Mouse (Mus musculus): ENCODE data around the gene Ptprn2. TPM values are rescaled to one million over a fixed set of nuclear protein-coding genes. Genes with fewer than 3 reads are reported as not detected.
"Not testable (repeated sequence)": the region's sequence is repeated elsewhere in the genome, so short reads cannot be mapped to it uniquely, and the experiment has no call there.

The Ptprn2 gene
- polyA plus RNA-seq, 1 experiment from 2014 or later: 6.9 TPM

GRCm38 (mm10) chr12:116567170-116567569 lies 81.7 kb downstream of the Ptprn2 start:
- no peak overlapping the region for H3K4me2 ChIP-seq (replicated peaks; ENCODE audit: low read depth, low read length)
- no peak overlapping the region for H3K4me3 ChIP-seq (ENCODE audit: low read depth, low read length)
- WGBS: 85% methylated on average over 2 of the region's 2 CpGs
- no peaks in the 10 kb centered on the region for H3K27me3 ChIP-seq (ENCODE audit: control insufficient read depth, insufficient read depth, low read length)
- DNase-seq (ENCODE audit: low spot score) (no peak), ATAC-seq (ENCODE audit: low FRiP score) (no peak)
- no peak overlapping the region for H3K27ac ChIP-seq (ENCODE audit: low read depth, low read length)
- no peaks in the 10 kb centered on the region for H3K36me3 ChIP-seq (ENCODE audit: control insufficient read depth, insufficient read depth, low read length)
- H3K4me1 ChIP-seq (replicated peaks; ENCODE audit: control insufficient read depth, insufficient read depth, low read length): no peaks in the 10 kb centered on the region
- no peaks in the 10 kb centered on the region for H3K9me3 ChIP-seq (ENCODE audit: control insufficient read depth, low read length)
- no peak overlapping the region for H3K9ac ChIP-seq (ENCODE audit: low read depth, low read length)

DNA sequence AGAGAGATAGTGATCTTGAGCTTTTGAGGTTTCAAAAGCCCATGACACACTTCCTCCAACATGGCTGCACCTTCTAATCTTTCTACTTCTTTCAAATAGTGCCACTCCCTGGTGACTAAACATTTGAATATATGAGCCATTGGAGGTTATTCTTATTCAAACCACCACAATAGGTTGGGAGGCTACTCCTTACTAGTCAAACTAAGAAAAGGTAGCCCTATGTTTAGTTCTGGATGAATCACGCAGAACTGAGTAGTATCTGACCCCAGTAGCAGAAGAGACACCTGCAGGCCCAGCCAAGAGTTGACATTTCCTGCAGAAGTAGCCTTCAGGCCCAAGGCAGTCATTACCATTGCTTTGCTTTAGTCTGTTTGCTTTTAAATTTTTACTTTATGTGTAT lies 84.0 kb downstream of the Ptprn2 start:
- Histone ChIP-seq H3K9ac (ENCODE audit: low read depth, low read length) (no peak overlapping the region), H3K9me3 (ENCODE audit: control insufficient read depth, low read length) (no peaks in the 10 kb centered on the region), H3K4me3 (ENCODE audit: low read depth, low read length) (no peak overlapping the region), H3K4me1 (replicated peaks; ENCODE audit: control insufficient read depth, insufficient read depth, low read length) (no peaks in the 10 kb centered on the region), H3K27me3 (ENCODE audit: control insufficient read depth, insufficient read depth, low read length) (no peaks in the 10 kb centered on the region), H3K36me3 (ENCODE audit: control insufficient read depth, insufficient read depth, low read length) (no peaks in the 10 kb centered on the region), H3K27ac (ENCODE audit: low read depth, low read length) (no peak overlapping the region), H3K4me2 (replicated peaks; ENCODE audit: low read depth, low read length) (no peak overlapping the region)
- WGBS: 76% methylated on average over 1 of the region's 1 CpGs
- ATAC-seq (ENCODE audit: low FRiP score): no peak
- DNase-seq (ENCODE audit: low spot score): no peak

DNA sequence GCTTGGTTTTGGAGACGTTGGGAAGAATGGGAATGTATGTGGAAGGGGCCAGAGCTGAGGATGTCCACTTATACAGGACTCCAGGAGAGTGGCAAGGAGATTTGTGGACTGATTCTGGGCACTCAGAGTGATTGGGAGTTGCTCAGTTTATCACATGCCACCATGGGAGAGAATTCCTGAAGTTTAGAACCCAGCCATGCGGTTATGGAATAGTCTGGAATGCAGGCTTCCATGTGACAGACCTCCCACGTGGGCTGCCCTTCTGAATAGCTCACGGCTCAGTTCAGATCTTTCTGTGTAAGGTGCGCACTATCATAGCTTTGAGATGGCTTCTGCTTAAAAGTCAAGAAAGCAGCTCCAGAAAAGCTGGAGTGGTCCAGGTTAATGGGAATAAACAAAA lies 88.6 kb downstream of the Ptprn2 start:
- 82% methylated on average over 5 of the region's 5 CpGs for whole genome bisulfite sequencing
- Histone ChIP-seq H3K4me1 (replicated peaks; ENCODE audit: control insufficient read depth, insufficient read depth, low read length) (no peaks in the 10 kb centered on the region), H3K36me3 (ENCODE audit: control insufficient read depth, insufficient read depth, low read length) (no peaks in the 10 kb centered on the region), H3K27me3 (ENCODE audit: control insufficient read depth, insufficient read depth, low read length) (no peaks in the 10 kb centered on the region), H3K4me2 (replicated peaks; ENCODE audit: low read depth, low read length) (no peak overlapping the region), H3K9ac (ENCODE audit: low read depth, low read length) (no peak overlapping the region), H3K4me3 (ENCODE audit: low read depth, low read length) (no peak overlapping the region), H3K27ac (ENCODE audit: low read depth, low read length) (no peak overlapping the region), H3K9me3 (ENCODE audit: control insufficient read depth, low read length) (no peaks in the 10 kb centered on the region)
- no peak for ATAC-seq (ENCODE audit: low FRiP score)
- DNase-seq (ENCODE audit: low spot score): no peak

DNA sequence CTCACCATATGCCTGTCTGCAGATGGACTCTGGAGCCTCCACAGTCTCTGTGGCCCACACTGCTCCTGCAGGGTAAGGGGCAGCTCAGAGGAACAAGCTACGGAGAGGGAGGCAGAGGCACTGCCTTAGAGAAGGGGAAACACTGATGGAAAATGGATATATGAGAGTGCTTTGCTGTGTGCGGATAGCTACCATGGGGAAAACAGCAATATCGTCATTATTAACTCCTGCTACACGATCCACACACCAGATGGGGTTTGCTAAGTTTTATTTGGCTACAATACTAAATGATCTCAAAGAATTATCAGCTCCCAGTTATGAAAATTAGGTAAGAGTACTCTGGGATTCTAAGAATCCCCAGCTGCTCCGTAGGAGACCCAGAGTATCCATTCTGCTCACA lies 89.2 kb downstream of the Ptprn2 start:
- Histone ChIP-seq H3K4me2 (replicated peaks; ENCODE audit: low read depth, low read length) (no peak overlapping the region), H3K27me3 (ENCODE audit: control insufficient read depth, insufficient read depth, low read length) (no peaks in the 10 kb centered on the region), H3K4me1 (replicated peaks; ENCODE audit: control insufficient read depth, insufficient read depth, low read length) (no peaks in the 10 kb centered on the region), H3K36me3 (ENCODE audit: control insufficient read depth, insufficient read depth, low read length) (no peaks in the 10 kb centered on the region), H3K27ac (ENCODE audit: low read depth, low read length) (no peak overlapping the region), H3K9ac (ENCODE audit: low read depth, low read length) (no peak overlapping the region), H3K4me3 (ENCODE audit: low read depth, low read length) (no peak overlapping the region), H3K9me3 (ENCODE audit: control insufficient read depth, low read length) (no peaks in the 10 kb centered on the region)
- DNase-seq (ENCODE audit: low spot score) (no peak), ATAC-seq (ENCODE audit: low FRiP score) (no peak)
- 87% methylated on average over 5 of the region's 5 CpGs for WGBS

- not testable (repeated sequence) for H3K9me3 ChIP-seq (ENCODE audit: control insufficient read depth, low read length); H3K4me2 ChIP-seq (replicated peaks; ENCODE audit: low read depth, low read length); H3K4me3 ChIP-seq (ENCODE audit: low read depth, low read length); H3K9ac ChIP-seq (ENCODE audit: low read depth, low read length); H3K27me3 ChIP-seq (ENCODE audit: control insufficient read depth, insufficient read depth, low read length); H3K36me3 ChIP-seq (ENCODE audit: control insufficient read depth, insufficient read depth, low read length); DNase-seq (ENCODE audit: low spot score); ATAC-seq (ENCODE audit: low FRiP score); H3K27ac ChIP-seq (ENCODE audit: low read depth, low read length); H3K4me1 ChIP-seq (replicated peaks; ENCODE audit: control insufficient read depth, insufficient read depth, low read length)
- WGBS: 79% methylated on average over 1 of the region's 1 CpGs
These were observed 92.4 kb downstream of the Ptprn2 start for GRCm38 (mm10) chr12:116577917-116578316.

DNA sequence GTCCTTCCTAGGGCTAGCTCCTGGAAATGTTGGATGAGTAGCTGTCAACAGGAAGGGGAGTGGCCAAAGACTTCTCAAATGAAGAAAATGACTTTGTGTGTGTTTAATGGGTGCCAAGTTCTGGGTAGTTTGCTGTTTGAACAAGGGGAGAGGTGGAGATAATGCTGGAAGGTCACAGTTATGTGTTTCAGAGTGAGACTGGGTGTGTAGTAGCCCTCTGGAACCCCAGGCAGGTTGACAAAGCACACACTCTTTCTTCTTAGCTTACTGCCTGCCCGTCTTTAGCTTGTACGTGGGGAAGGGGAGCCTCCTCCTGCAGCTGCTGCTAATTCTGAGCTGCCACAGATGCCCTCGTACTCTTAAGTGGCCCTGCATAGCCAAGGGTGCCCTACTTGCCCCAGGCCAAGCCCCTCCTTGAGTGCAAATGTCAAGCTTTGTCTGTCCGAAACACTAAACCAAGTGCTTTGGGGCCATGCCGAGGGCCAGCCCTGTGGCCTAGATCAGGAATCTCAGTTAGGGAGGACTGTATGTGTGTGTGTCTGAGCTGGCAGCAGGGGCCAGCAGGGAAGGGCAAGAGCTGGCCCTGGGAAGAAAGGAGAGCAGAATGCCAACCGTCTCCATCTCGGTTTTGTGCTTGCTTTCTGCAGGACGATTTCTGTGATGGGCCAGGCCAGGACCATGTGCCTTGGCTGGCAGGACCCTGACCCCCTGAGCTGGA lies 95.5 kb downstream of the Ptprn2 start:
- Histone ChIP-seq H3K9ac (ENCODE audit: low read depth, low read length) (no peak overlapping the region), H3K27me3 (ENCODE audit: control insufficient read depth, insufficient read depth, low read length) (no peaks in the 10 kb centered on the region), H3K27ac (ENCODE audit: low read depth, low read length) (no peak overlapping the region), H3K9me3 (ENCODE audit: control insufficient read depth, low read length) (no peaks in the 10 kb centered on the region), H3K36me3 (ENCODE audit: control insufficient read depth, insufficient read depth, low read length) (no peaks in the 10 kb centered on the region), H3K4me1 (replicated peaks; ENCODE audit: control insufficient read depth, insufficient read depth, low read length) (peaks cover 3% of the 10 kb centered on the region; the same call in 1 of the 2 replicates), H3K4me2 (replicated peaks; ENCODE audit: low read depth, low read length) (no peak overlapping the region), H3K4me3 (ENCODE audit: low read depth, low read length) (no peak overlapping the region)
- WGBS: 58% methylated on average over 8 of the region's 8 CpGs
- ATAC-seq (ENCODE audit: low FRiP score) (peak; percentile 15; the same call in 1 of the 2 replicates), DNase-seq (ENCODE audit: low spot score) (no peak)

- no peak overlapping the region for H3K9ac ChIP-seq (ENCODE audit: low read depth, low read length)
- H3K4me3 ChIP-seq (ENCODE audit: low read depth, low read length): no peak overlapping the region
- H3K4me2 ChIP-seq (replicated peaks; ENCODE audit: low read depth, low read length): no peak overlapping the region
- H3K36me3 ChIP-seq (ENCODE audit: control insufficient read depth, insufficient read depth, low read length): no peaks in the 10 kb centered on the region
- H3K9me3 ChIP-seq (ENCODE audit: control insufficient read depth, low read length): no peaks in the 10 kb centered on the region
- peaks cover 3% of the 10 kb centered on the region; the same call in 1 of the 2 replicates for H3K4me1 ChIP-seq (replicated peaks; ENCODE audit: control insufficient read depth, insufficient read depth, low read length)
- DNase-seq (ENCODE audit: low spot score): no peak
- H3K27ac ChIP-seq (ENCODE audit: low read depth, low read length): no peak overlapping the region
- no peaks in the 10 kb centered on the region for H3K27me3 ChIP-seq (ENCODE audit: control insufficient read depth, insufficient read depth, low read length)
- ATAC-seq (ENCODE audit: low FRiP score): peak; percentile 70
These were observed 96.3 kb downstream of the Ptprn2 start for GRCm38 (mm10) chr12:116581864-116582263.

DNA sequence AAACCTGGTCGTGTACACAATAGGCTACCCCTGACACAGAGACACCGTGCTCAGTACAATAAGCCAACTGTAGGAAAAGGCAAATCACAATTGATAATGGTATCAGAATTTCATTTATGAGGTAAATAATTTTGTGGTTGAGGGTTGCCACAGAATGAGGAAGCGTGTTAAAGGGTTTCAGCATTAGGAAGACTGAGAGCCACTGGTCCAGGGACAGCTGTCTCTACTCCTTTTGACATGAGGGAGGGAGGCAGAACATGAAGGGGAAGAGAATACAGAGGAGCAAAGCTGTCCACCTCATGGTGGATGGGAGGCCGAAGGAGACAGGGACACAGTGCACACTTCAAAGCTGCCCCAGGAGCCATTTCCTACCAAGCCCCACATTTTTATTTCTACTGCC lies 97.3 kb downstream of the Ptprn2 start:
- no peak overlapping the region for H3K4me2 ChIP-seq (replicated peaks; ENCODE audit: low read depth, low read length)
- peaks cover 3% of the 10 kb centered on the region; the same call in 1 of the 2 replicates for H3K4me1 ChIP-seq (replicated peaks; ENCODE audit: control insufficient read depth, insufficient read depth, low read length)
- ATAC-seq (ENCODE audit: low FRiP score) (no peak), DNase-seq (ENCODE audit: low spot score) (no peak)
- WGBS: 90% methylated on average over 4 of the region's 4 CpGs
- no peaks in the 10 kb centered on the region for H3K9me3 ChIP-seq (ENCODE audit: control insufficient read depth, low read length)
- H3K27ac ChIP-seq (ENCODE audit: low read depth, low read length): no peak overlapping the region
- no peaks in the 10 kb centered on the region for H3K36me3 ChIP-seq (ENCODE audit: control insufficient read depth, insufficient read depth, low read length)
- no peaks in the 10 kb centered on the region for H3K27me3 ChIP-seq (ENCODE audit: control insufficient read depth, insufficient read depth, low read length)
- H3K9ac ChIP-seq (ENCODE audit: low read depth, low read length): no peak overlapping the region
- no peak overlapping the region for H3K4me3 ChIP-seq (ENCODE audit: low read depth, low read length)

DNA sequence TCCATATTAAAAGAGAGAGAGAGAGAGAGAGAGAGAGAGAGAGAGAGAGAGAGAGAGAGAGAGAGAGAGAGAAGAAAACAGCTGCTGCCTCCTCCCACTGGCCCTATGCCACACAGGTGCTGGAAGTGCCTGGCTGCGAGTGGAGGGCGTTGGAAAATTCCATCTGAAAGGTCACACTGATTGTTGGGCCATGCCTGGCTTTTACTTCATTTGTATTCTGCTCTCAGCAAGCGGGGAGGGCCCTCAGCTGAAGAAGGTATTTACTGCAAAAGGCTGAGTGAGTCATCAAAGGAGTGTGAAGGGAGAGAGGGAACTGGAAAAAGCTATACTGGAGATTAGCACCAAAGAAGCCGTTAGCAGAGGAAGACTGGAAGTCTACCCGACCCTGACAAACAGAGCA lies 99.5 kb downstream of the Ptprn2 start:
- no peak for ATAC-seq (ENCODE audit: low FRiP score)
- 52% methylated on average over 5 of the region's 5 CpGs for WGBS
- H3K4me3 ChIP-seq (ENCODE audit: low read depth, low read length): no peak overlapping the region

More for the DNA sequence above, 99.5 kb downstream of the Ptprn2 start:
- H3K36me3 ChIP-seq (ENCODE audit: control insufficient read depth, insufficient read depth, low read length): no peaks in the 10 kb centered on the region
- DNase-seq (ENCODE audit: low spot score): no peak
- H3K9me3 ChIP-seq (ENCODE audit: control insufficient read depth, low read length): no peaks in the 10 kb centered on the region
- no peak overlapping the region for H3K27ac ChIP-seq (ENCODE audit: low read depth, low read length)
- no peaks in the 10 kb centered on the region for H3K27me3 ChIP-seq (ENCODE audit: control insufficient read depth, insufficient read depth, low read length)
- H3K4me2 ChIP-seq (replicated peaks; ENCODE audit: low read depth, low read length): no peak overlapping the region
- peaks cover 3% of the 10 kb centered on the region; the same call in 1 of the 2 replicates for H3K4me1 ChIP-seq (replicated peaks; ENCODE audit: control insufficient read depth, insufficient read depth, low read length)
- H3K9ac ChIP-seq (ENCODE audit: low read depth, low read length): no peak overlapping the region

Measured in hindbrain, embryonic 11.5 days (tissue).